Mouse (Mus musculus): ENCODE measurements at regions not wholly inside any gene's neighbourhood (a gene's known extent, or its start where the extent isn't known, plus 50 kb on each side); places are given as distances from the start of the nearest gene placed in this dataset.
A peak's percentile ranks its signal among the peaks of the same experiment; 100 is the strongest.

GRCm38 (mm10) chr8:10702248-10702647 is 306.0 kb downstream of the Irs2 start:
- Histone ChIP-seq H3K4me1 (ENCODE audit: insufficient read depth, low read length) (no peaks in the 10 kb centered on the region), H3K4me3 (ENCODE audit: low read length) (no peak overlapping the region), H3K9me3 (ENCODE audit: low read length) (no peaks in the 10 kb centered on the region), H3K27ac (no peak overlapping the region), H3K9ac (replicated peaks; ENCODE audit: low read length) (no peak overlapping the region), H3K36me3 (ENCODE audit: insufficient read depth, low read length) (no peaks in the 10 kb centered on the region), H3K27me3 (ENCODE audit: insufficient read depth, low read length) (no peaks in the 10 kb centered on the region), H3K4me2 (ENCODE audit: low read depth, low read length) (no peak overlapping the region)
- DNase-seq (ENCODE audit: low spot score) (no peak), ATAC-seq (no peak)
- no peak for TF ChIP-seq CTCF (IDR thresholded peaks at IDR 0.05; ENCODE audit: low read depth)
- WGBS: 54% methylated on average over 10 of the region's 10 CpGs

- no peak overlapping the region for H3K4me3 ChIP-seq (ENCODE audit: low read length)
- no peak for ATAC-seq
- H3K9ac ChIP-seq (replicated peaks; ENCODE audit: low read length): no peak overlapping the region
- no peak for DNase-seq (ENCODE audit: low spot score)
- H3K4me2 ChIP-seq (ENCODE audit: low read depth, low read length): no peak overlapping the region
- no peak overlapping the region for H3K27ac ChIP-seq
- WGBS: 14% methylated on average over 4 of the region's 4 CpGs
- no peaks in the 10 kb centered on the region for H3K4me1 ChIP-seq (ENCODE audit: insufficient read depth, low read length)
- H3K9me3 ChIP-seq (ENCODE audit: low read length): no peaks in the 10 kb centered on the region
- no peaks in the 10 kb centered on the region for H3K36me3 ChIP-seq (ENCODE audit: insufficient read depth, low read length)
- no peaks in the 10 kb centered on the region for H3K27me3 ChIP-seq (ENCODE audit: insufficient read depth, low read length)
- TF ChIP-seq CTCF (IDR thresholded peaks at IDR 0.05; ENCODE audit: low read depth): no peak
Measured at GRCm38 (mm10) chr8:10701648-10702061, 306.6 kb downstream of the Irs2 start.

GRCm38 (mm10) chr8:10701226-10701625 is 307.0 kb downstream of the Irs2 start:
- TF ChIP-seq CTCF (IDR thresholded peaks at IDR 0.05; ENCODE audit: low read depth): no peak
- H3K4me1 ChIP-seq (ENCODE audit: insufficient read depth, low read length): no peaks in the 10 kb centered on the region
- H3K9me3 ChIP-seq (ENCODE audit: low read length): no peaks in the 10 kb centered on the region
- H3K36me3 ChIP-seq (ENCODE audit: insufficient read depth, low read length): no peaks in the 10 kb centered on the region
- no peak overlapping the region for H3K4me2 ChIP-seq (ENCODE audit: low read depth, low read length)
- whole genome bisulfite sequencing: 69% methylated on average over 4 of the region's 4 CpGs
- no peak overlapping the region for H3K9ac ChIP-seq (replicated peaks; ENCODE audit: low read length)
- ATAC-seq (no peak), DNase-seq (ENCODE audit: low spot score) (no peak)
- no peak overlapping the region for H3K4me3 ChIP-seq (ENCODE audit: low read length)
- H3K27me3 ChIP-seq (ENCODE audit: insufficient read depth, low read length): no peaks in the 10 kb centered on the region
- H3K27ac ChIP-seq: no peak overlapping the region

- no peaks in the 10 kb centered on the region for H3K27me3 ChIP-seq (ENCODE audit: insufficient read depth, low read length)
- H3K4me1 ChIP-seq (ENCODE audit: insufficient read depth, low read length): no peaks in the 10 kb centered on the region
- H3K36me3 ChIP-seq (ENCODE audit: insufficient read depth, low read length): no peaks in the 10 kb centered on the region
- ATAC-seq (no peak), DNase-seq (ENCODE audit: low spot score) (no peak)
- H3K9me3 ChIP-seq (ENCODE audit: low read length): no peaks in the 10 kb centered on the region
- no peak for TF ChIP-seq CTCF (IDR thresholded peaks at IDR 0.05; ENCODE audit: low read depth)
- H3K4me3 ChIP-seq (ENCODE audit: low read length): no peak overlapping the region
- H3K4me2 ChIP-seq (ENCODE audit: low read depth, low read length): no peak overlapping the region
- no peak overlapping the region for H3K9ac ChIP-seq (replicated peaks; ENCODE audit: low read length)
- H3K27ac ChIP-seq: no peak overlapping the region
- 51% methylated on average over 9 of the region's 9 CpGs for WGBS
Measured at GRCm38 (mm10) chr8:10699669-10700068, 308.6 kb downstream of the Irs2 start.

- Histone ChIP-seq H3K4me3 (ENCODE audit: low read length) (no peak overlapping the region), H3K4me1 (ENCODE audit: insufficient read depth, low read length) (no peaks in the 10 kb centered on the region), H3K27me3 (ENCODE audit: insufficient read depth, low read length) (no peaks in the 10 kb centered on the region), H3K9me3 (ENCODE audit: low read length) (no peaks in the 10 kb centered on the region), H3K4me2 (ENCODE audit: low read depth, low read length) (no peak overlapping the region), H3K27ac (no peak overlapping the region), H3K36me3 (ENCODE audit: insufficient read depth, low read length) (no peaks in the 10 kb centered on the region), H3K9ac (replicated peaks; ENCODE audit: low read length) (no peak overlapping the region)
- DNase-seq (ENCODE audit: low spot score): peak; percentile 43
- 68% methylated on average over 6 of the region's 6 CpGs for WGBS
- TF ChIP-seq CTCF (IDR thresholded peaks at IDR 0.05; ENCODE audit: low read depth): no peak
- no peak for ATAC-seq
Measured at GRCm38 (mm10) chr8:10695181-10695580, 313.1 kb downstream of the Irs2 start.

GRCm38 (mm10) chr8:10690659-10691058 is 317.6 kb downstream of the Irs2 start:
- ATAC-seq: no peak
- WGBS: 79% methylated on average over 1 of the region's 1 CpGs
- H3K27ac ChIP-seq: no peak overlapping the region

GRCm38 (mm10) chr8:10689881-10690280 is 318.4 kb downstream of the Irs2 start:
- DNase-seq (ENCODE audit: low spot score) (no peak), ATAC-seq (no peak)
- Histone ChIP-seq H3K4me1 (ENCODE audit: insufficient read depth, low read length) (0 out of 2 replicates have a peak, but pooled peaks cover 4% of the 10 kb centered on the region), H3K4me3 (ENCODE audit: low read length) (no peak overlapping the region), H3K9ac (replicated peaks; ENCODE audit: low read length) (no peak overlapping the region), H3K27ac (no peak overlapping the region), H3K36me3 (ENCODE audit: insufficient read depth, low read length) (no peaks in the 10 kb centered on the region), H3K27me3 (ENCODE audit: insufficient read depth, low read length) (no peaks in the 10 kb centered on the region), H3K9me3 (ENCODE audit: low read length) (no peaks in the 10 kb centered on the region), H3K4me2 (ENCODE audit: low read depth, low read length) (no peak overlapping the region)
- 60% methylated on average over 12 of the region's 12 CpGs for WGBS
- no peak for TF ChIP-seq CTCF (IDR thresholded peaks at IDR 0.05; ENCODE audit: low read depth)

More at GRCm38 (mm10) chr8:10690659-10691058, 317.6 kb downstream of the Irs2 start:
- no peak for TF ChIP-seq CTCF (IDR thresholded peaks at IDR 0.05; ENCODE audit: low read depth)
- Histone ChIP-seq H3K4me3 (ENCODE audit: low read length) (no peak overlapping the region), H3K4me1 (ENCODE audit: insufficient read depth, low read length) (0 out of 2 replicates have a peak, but pooled peaks cover 4% of the 10 kb centered on the region), H3K9ac (replicated peaks; ENCODE audit: low read length) (no peak overlapping the region), H3K36me3 (ENCODE audit: insufficient read depth, low read length) (no peaks in the 10 kb centered on the region), H3K9me3 (ENCODE audit: low read length) (no peaks in the 10 kb centered on the region), H3K4me2 (ENCODE audit: low read depth, low read length) (no peak overlapping the region), H3K27me3 (ENCODE audit: insufficient read depth, low read length) (no peaks in the 10 kb centered on the region)
- DNase-seq (ENCODE audit: low spot score): no peak
